Mouse (Mus musculus) midbrain, postnatal 0 days (tissue): Measurements from ENCODE around the gene Gm20388. TPM values are rescaled to one million over a fixed set of nuclear protein-coding genes. Genes with fewer than 3 reads are reported as not detected.

Experiments
- ATAC-seq: fragments of 200-750 bp; cut with Nextera tagmentation; 2 replicates; pipeline ENCODE4 v1.8.0; 2017; ENCODE audit warnings: moderate number of reproducible peaks, mild to moderate bottlenecking, moderate TSS enrichment, moderate library complexity; ENCODE audit not compliant: low FRiP score
- DNase-seq: peaks from one replicate; pipeline ENCODE4 v3.0.0-alpha.2; 2015; ENCODE audit warnings: low spot score
- H3K27ac ChIP-seq: fragments of 300-500 bp; sonication (generic); 2 replicates; pipeline ENCODE4 v1.5.1; 2014; ENCODE audit warnings: low read depth, mild to moderate bottlenecking, low read length, mixed read lengths
- H3K27me3 ChIP-seq: fragments of 300-500 bp; sonication (generic); 2 replicates; pipeline ENCODE4 v1.6.1; 2014; ENCODE audit warnings: low read length, control low read depth, mixed read lengths; ENCODE audit not compliant: insufficient read depth
- H3K36me3 ChIP-seq: fragments of 300-500 bp; sonication (generic); 2 replicates; pipeline ENCODE4 v1.6.1; 2014; ENCODE audit warnings: low read length, control low read depth, mixed read lengths; ENCODE audit not compliant: insufficient read depth
- H3K4me1 ChIP-seq: fragments of 300-500 bp; sonication (generic); 2 replicates; pipeline ENCODE4 v1.6.1; 2014; ENCODE audit warnings: mild to moderate bottlenecking, control low read depth, antibody characterized with exemption, low read length, mixed read lengths; ENCODE audit not compliant: insufficient read depth
- H3K4me2 ChIP-seq: fragments of 300-500 bp; sonication (generic); 2 replicates; pipeline ENCODE4 v1.6.1; 2014; ENCODE audit warnings: low read depth, mild to moderate bottlenecking, low read length, mixed read lengths; ENCODE audit not compliant: poor library complexity, severe bottlenecking
- H3K4me3 ChIP-seq: fragments of 300-500 bp; sonication (generic); 2 replicates; pipeline ENCODE4 v1.5.1; 2014; ENCODE audit warnings: low read depth, mild to moderate bottlenecking, low read length, moderate library complexity
- H3K9ac ChIP-seq: fragments of 300-500 bp; sonication (generic); replicated peaks from 2 replicates; pipeline ENCODE4 v1.6.1; 2014; ENCODE audit warnings: mild to moderate bottlenecking, low read length, moderate library complexity, mixed read lengths; ENCODE audit not compliant: poor library complexity, severe bottlenecking
- H3K9me3 ChIP-seq: fragments of 300-500 bp; sonication (generic); 2 replicates; pipeline ENCODE4 v1.6.1; 2016; ENCODE audit warnings: low read length, control low read depth
- CTCF ChIP-seq: IDR thresholded peaks from 2 replicates; pipeline ENCODE4 v1.5.1; 2016; ENCODE audit warnings: antibody characterized with exemption, mild to moderate bottlenecking
- WGBS: fragments of 180-500 bp; shearing (Covaris S2); extraction: QIAGEN DNeasy Blood & Tissue Kit; methylation state at CpG from one replicate; pipeline ENCODE4 v1.1.7; 2014; 5-methylcytosine and 5-hydroxymethylcytosine counted together
- polyA plus RNA-seq: library from polyadenylated mRNA; unstranded; fragments of >200 nt; fragmentation: Nextera tagmentation; extraction: Ambion mirVana; gene quantifications from 2 replicates; pipeline ENCODE4 v1.2.1, GENCODE M21; 2015
- total RNA-seq: library from RNA; depleted of rRNA; stranded (reverse); fragments of >200 nt; gene quantifications from 2 replicates; pipeline ENCODE4 v1.2.3, GENCODE M21; 2014

Gm20388 gene
- total and polyA plus RNA-seq, 2 experiments from 2014 or later = 74.2 TPM; not detected in 1

GRCm38 (mm10) chr8:122005422-122006204 lies 2095.0 kb downstream of the Gm20388 start:
- Histone ChIP-seq H3K4me3 (no peak overlapping the region), H3K9me3 (no peaks in the 10 kb centered on the region), H3K9ac (no peak overlapping the region), H3K36me3 (peaks cover 47% of the 10 kb centered on the region), H3K27me3 (no peaks in the 10 kb centered on the region), H3K27ac (no peak overlapping the region), H3K4me1 (no peaks in the 10 kb centered on the region), H3K4me2 (no peak overlapping the region)
- no peak; the same call in 1 of the 2 replicates for ATAC-seq
- WGBS = 88% methylated on average over 23 of the region's 25 CpGs
- no peak for TF ChIP-seq CTCF
- DNase-seq = peak; percentile 53

GRCm38 (mm10) chr8:122006688-122007484 lies 2096.2 kb downstream of the Gm20388 start:
- ATAC-seq (no peak), DNase-seq (peak; percentile 38)
- Histone ChIP-seq H3K4me1 (no peaks in the 10 kb centered on the region), H3K9ac (no peak overlapping the region), H3K9me3 (no peaks in the 10 kb centered on the region), H3K36me3 (peaks cover 40% of the 10 kb centered on the region), H3K27ac (no peak overlapping the region), H3K4me2 (no peak overlapping the region), H3K4me3 (no peak overlapping the region), H3K27me3 (no peaks in the 10 kb centered on the region)
- no peak for TF ChIP-seq CTCF
- 89% methylated on average over 13 of the region's 13 CpGs for WGBS

GRCm38 (mm10) chr8:122008395-122008794 lies 2097.8 kb downstream of the Gm20388 start:
- H3K9ac ChIP-seq = no peak overlapping the region
- 85% methylated on average over 5 of the region's 5 CpGs for WGBS
- DNase-seq (no peak), ATAC-seq (no peak)
- no peak overlapping the region for H3K4me2 ChIP-seq
- H3K9me3 ChIP-seq = no peaks in the 10 kb centered on the region
- H3K4me1 ChIP-seq = no peaks in the 10 kb centered on the region
- peaks cover 26% of the 10 kb centered on the region for H3K36me3 ChIP-seq
- TF ChIP-seq CTCF = no peak
- no peaks in the 10 kb centered on the region for H3K27me3 ChIP-seq
- no peak overlapping the region for H3K27ac ChIP-seq
- no peak overlapping the region for H3K4me3 ChIP-seq

- ATAC-seq = no peak
- no peaks in the 10 kb centered on the region for H3K27me3 ChIP-seq
- H3K4me1 ChIP-seq = peaks cover 5% of the 10 kb centered on the region; the same call in 1 of the 2 replicates
- no peak overlapping the region for H3K27ac ChIP-seq
- no peak for DNase-seq
- H3K9me3 ChIP-seq = no peaks in the 10 kb centered on the region
- H3K36me3 ChIP-seq = peaks cover 29% of the 10 kb centered on the region
- no peak for TF ChIP-seq CTCF
- WGBS = 92% methylated on average over 5 of the region's 5 CpGs
- H3K4me3 ChIP-seq = no peak overlapping the region
- no peak overlapping the region for H3K9ac ChIP-seq
- no peak overlapping the region for H3K4me2 ChIP-seq
Observed at GRCm38 (mm10) chr8:122010638-122011037, 2100.0 kb downstream of the Gm20388 start.

- ATAC-seq (no peak), DNase-seq (no peak)
- H3K4me3 ChIP-seq = no peak overlapping the region
- H3K36me3 ChIP-seq = peaks cover 27% of the 10 kb centered on the region
- 68% methylated on average over 7 of the region's 7 CpGs for WGBS
- H3K27ac ChIP-seq = no peak overlapping the region
- TF ChIP-seq CTCF = peak; percentile 29; the same call in 1 of the 2 replicates
- no peak overlapping the region for H3K4me2 ChIP-seq
- no peak overlapping the region for H3K9ac ChIP-seq
- H3K9me3 ChIP-seq = no peaks in the 10 kb centered on the region
- peaks cover 5% of the 10 kb centered on the region; the same call in 1 of the 2 replicates for H3K4me1 ChIP-seq
- H3K27me3 ChIP-seq = no peaks in the 10 kb centered on the region
Observed at GRCm38 (mm10) chr8:122011066-122011588, 2100.5 kb downstream of the Gm20388 start.
